Mouse (Mus musculus) kidney, adult 9 months (tissue): ENCODE measurements at regions not wholly inside any gene's neighbourhood (a gene's known extent, or its start where the extent isn't known, plus 50 kb on each side); places are given as distances from the start of the nearest gene placed in this dataset.

ENCODE experiments used
- DNase-seq: peaks from one replicate; pipeline ENCODE4 v3.0.0; 2022

GRCm38 (mm10) chr7:138493661-138494060 is 96.1 kb upstream of the Tcerg1l start:
- DNase-seq: peak; percentile 63

GRCm38 (mm10) chr7:138492261-138492660 is 94.7 kb upstream of the Tcerg1l start:
- peak; percentile 39 for DNase-seq

GRCm38 (mm10) chr7:138489471-138489870 is 91.9 kb upstream of the Tcerg1l start:
- no peak for DNase-seq

GRCm38 (mm10) chr7:138488201-138488720 is 90.7 kb upstream of the Tcerg1l start:
- peak; percentile 72 for DNase-seq

- peak; percentile 83 for DNase-seq
These were observed 75.4 kb upstream of the Tcerg1l start for GRCm38 (mm10) chr7:138472891-138473455.

- DNase-seq: peak; percentile 51
These were observed 74.8 kb upstream of the Tcerg1l start for GRCm38 (mm10) chr7:138472371-138472770.

- no peak for DNase-seq
These were observed 71.7 kb upstream of the Tcerg1l start for GRCm38 (mm10) chr7:138469211-138469610.

GRCm38 (mm10) chr7:138468436-138468835 is 70.9 kb upstream of the Tcerg1l start:
- no peak for DNase-seq

GRCm38 (mm10) chr7:138467981-138468380 is 70.5 kb upstream of the Tcerg1l start:
- DNase-seq: peak; percentile 55

GRCm38 (mm10) chr7:138467386-138467785 is 69.9 kb upstream of the Tcerg1l start:
- DNase-seq: no peak

- no peak for DNase-seq
These were observed 60.4 kb upstream of the Tcerg1l start for GRCm38 (mm10) chr7:138457964-138458363.

GRCm38 (mm10) chr7:138455371-138455770 is 57.8 kb upstream of the Tcerg1l start:
- DNase-seq: no peak

GRCm38 (mm10) chr7:138454498-138455225 is 57.1 kb upstream of the Tcerg1l start:
- DNase-seq: peak; percentile 59

- DNase-seq: no peak
These were observed 53.8 kb upstream of the Tcerg1l start for GRCm38 (mm10) chr7:138451321-138451720.

- DNase-seq: no peak
These were observed 51.0 kb upstream of the Tcerg1l start for GRCm38 (mm10) chr7:138448519-138448918.
